Mouse (Mus musculus): Measurements from ENCODE around the gene Tulp4.
"Not testable (repeated sequence)": the region's sequence is repeated elsewhere in the genome, so short reads cannot be mapped to it uniquely, and the experiment has no call there.

DNA sequence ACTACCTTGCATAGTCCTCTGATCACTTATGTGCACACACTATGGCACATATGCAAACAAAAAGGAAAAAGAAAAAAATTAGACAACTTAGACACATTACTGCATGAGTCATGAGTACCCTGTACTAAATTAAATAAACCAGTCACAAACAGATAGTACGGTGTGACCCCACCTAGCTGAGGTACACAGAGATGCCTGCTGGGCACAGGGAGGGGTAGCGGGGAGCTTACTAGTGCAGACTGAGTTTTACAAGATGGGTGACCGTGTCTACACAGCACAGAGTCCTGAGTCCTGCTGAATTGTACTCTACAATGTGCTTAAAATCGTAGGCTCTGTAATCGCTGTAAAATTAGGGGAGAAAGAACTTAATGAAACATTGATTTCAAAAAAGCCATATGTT is 179.9 kb downstream of the Tulp4 start:
- TF ChIP-seq CTCF (IDR thresholded peaks at IDR 0.05; ENCODE audit: insufficient read depth, low read length); POLR2A (IDR thresholded peaks at IDR 0.05; ENCODE audit: borderline replicate concordance, extremely low read depth, low read depth, low read length): not testable (repeated sequence)

All from lung, adult 2 months (tissue).